Mouse (Mus musculus) mammary gland, adult 2 months (tissue): Measurements from ENCODE around the gene Itgb1bp1. TPM values are rescaled to one million over a fixed set of nuclear protein-coding genes. Genes with fewer than 3 reads are reported as not detected.

Experiments
- polyA plus RNA-seq: library from polyadenylated mRNA; depleted of rRNA; stranded (reverse); fragments of >200 nt; gene quantifications from 2 replicates; pipeline ENCODE4 v1.2.3, GENCODE M21; 2012; ENCODE audit warnings: low replicate concordance; rRNA removed

Itgb1bp1 gene
- 13.8 and 26.9 TPM in 2 replicates for polyA plus RNA-seq

DNA sequence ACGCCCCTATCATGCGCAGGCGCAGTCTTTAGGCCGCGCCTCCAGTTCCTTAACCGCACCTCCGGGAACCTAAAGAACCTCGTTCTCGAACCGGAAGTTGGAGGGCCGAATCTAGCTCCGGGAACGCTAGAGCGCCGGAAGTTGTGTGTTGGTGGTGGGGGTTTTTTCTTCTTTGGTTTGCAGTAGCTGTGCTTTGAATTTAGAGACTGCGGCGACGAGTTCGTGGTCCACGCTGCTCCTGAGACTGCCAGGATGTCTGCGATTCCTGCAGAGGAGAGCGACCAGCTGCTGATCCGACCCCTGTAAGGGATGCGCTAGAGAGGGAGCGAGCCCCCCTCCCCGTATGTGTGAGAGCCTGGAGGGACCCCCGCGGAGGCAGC, at the start of gene Itgb1bp1:
Gene Itgb1bp1, minus strand, starts transcription at position 42 of the 380 bp plus-strand sequence.

GRCm38 (mm10) chr12:21315923-21316868, 30.1 kb upstream of the Itgb1bp1 start, which contains the start of gene Iah1:
Gene Iah1, plus strand, starts transcription at chr12:21316389.

DNA sequence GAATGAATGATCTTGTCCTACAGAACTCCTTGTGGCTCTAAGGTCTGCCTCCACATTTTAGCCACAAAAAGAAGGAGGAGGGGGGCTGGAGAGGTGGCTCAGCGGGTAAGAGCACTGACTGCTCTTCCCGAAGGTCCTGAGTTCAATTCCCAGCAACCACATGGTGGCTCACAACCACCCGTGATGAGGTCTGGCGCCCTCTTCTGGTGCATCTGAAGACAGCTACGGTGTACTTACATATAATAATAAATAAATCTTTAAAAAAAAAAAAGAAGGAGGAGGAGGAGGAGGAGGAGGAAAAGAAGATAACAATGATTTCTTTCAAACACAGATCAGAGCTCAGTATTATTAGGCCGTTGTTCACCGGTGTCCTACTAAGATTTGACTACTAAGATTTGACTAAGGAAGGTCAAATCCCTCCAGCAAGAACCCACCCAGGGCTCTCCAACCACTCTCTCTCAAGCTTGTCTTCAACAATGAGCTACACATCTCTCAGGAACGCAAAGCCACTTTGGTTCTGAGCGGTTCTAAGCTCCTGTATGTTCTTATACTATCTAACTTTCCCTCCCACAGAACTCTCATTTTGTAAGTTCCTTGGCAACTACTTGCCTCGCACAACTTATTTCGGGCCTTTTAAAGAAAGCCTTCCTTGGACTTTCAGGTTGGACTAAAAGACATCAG, 1.2 kb downstream of the Itgb1bp1 start, which contains the start of gene Cpsf3:
Gene Cpsf3, plus strand, starts transcription at position 631 of the 681 bp plus-strand sequence.

Other genes with a start within 250 kb of the Itgb1bp1 start
- gene Cpsf3, start 893 bp downstream of the Itgb1bp1 start, polyA plus RNA-seq = 19.1 and 28.3 TPM in 2 replicates
- gene Iah1, start 30.1 kb upstream of the Itgb1bp1 start, polyA plus RNA-seq = 64.7 and 69.1 TPM in 2 replicates
- gene Adam17, start 87.3 kb upstream of the Itgb1bp1 start, polyA plus RNA-seq = 17.9 and 52.7 TPM in 2 replicates
- gene Ywhaq, start 131.4 kb upstream of the Itgb1bp1 start, polyA plus RNA-seq = 53.1 and 61.5 TPM in 2 replicates